In the genomic region with DNA sequence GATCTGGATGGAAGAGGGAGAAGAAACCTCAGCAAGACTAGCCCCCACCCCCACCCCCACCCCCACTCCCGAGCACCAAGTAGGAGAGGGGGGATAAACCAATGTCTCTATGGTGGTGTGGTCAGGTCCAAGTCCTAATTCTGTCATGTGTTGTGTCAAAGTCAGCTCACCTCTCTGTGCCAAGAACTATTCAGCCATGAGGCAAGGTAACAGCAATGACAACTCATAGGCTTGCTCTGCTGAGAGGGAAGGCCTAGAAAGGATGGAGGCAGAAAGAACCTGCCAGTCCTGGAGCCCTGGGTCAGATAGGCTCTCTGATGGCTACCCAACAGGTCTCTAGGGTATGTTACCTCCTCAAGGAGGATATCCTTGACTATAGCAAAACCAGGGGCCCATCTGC, we compare ENCODE assay signal across 41 mouse cellular contexts. TPM values are rescaled to one million over a fixed set of nuclear protein-coding genes. Genes with fewer than 3 reads are reported as not detected.
DNase-seq lines count a peak whose midpoint lies in the region; ATAC-seq and TF ChIP-seq lines count a peak whose summit lies in the region.
"Had no signal": no experiment of that assay in that cellular context is flagged by ENCODE, and none has a peak within 500 bp of the region (broad histone marks: within the 10 kb centered on the region; RNA-seq: fewer than 3 reads in every experiment).

No protein-coding gene starts in this region.

- no peak overlapping the region for H3K4me3 ChIP-seq in heart, embryonic 12.5 days
- no peak overlapping the region for H3K4me3 ChIP-seq in heart, postnatal 0 days (ENCODE audit: low read depth, low read length)
- H3K4me3 ChIP-seq in lung, embryonic 15.5 days: no peak overlapping the region
- H3K4me3 ChIP-seq: embryonic facial prominence, embryonic 13.5 days; erythroblast, embryonic 14.5 days; hindbrain, embryonic 10.5 days; layer of hippocampus, adult 2 months; left cerebral cortex, adult 2 months; limb, embryonic 13.5 days; liver, embryonic 12.5 days; neural tube, embryonic 15.5 days; stomach, embryonic 15.5 days had no signal

- no peak overlapping the region; the same call in 1 of the 2 replicates for H3K9ac ChIP-seq in heart, embryonic 12.5 days
- H3K9ac ChIP-seq in heart, postnatal 0 days (replicated peaks; ENCODE audit: low read depth, low read length): no peak overlapping the region
- H3K9ac ChIP-seq in lung, embryonic 15.5 days: no peak overlapping the region
- H3K9ac ChIP-seq: embryonic facial prominence, embryonic 13.5 days; limb, embryonic 13.5 days; liver, embryonic 12.5 days; liver, postnatal 0 days; neural tube, embryonic 15.5 days; stomach, embryonic 15.5 days had no signal

- no peaks in the 10 kb centered on the region for H3K9me3 ChIP-seq in heart, embryonic 12.5 days (replicated peaks)
- H3K9me3 ChIP-seq in heart, postnatal 0 days (replicated peaks; ENCODE audit: control insufficient read depth, low read length): no peaks in the 10 kb centered on the region
- no peaks in the 10 kb centered on the region for H3K9me3 ChIP-seq in lung, embryonic 15.5 days
- H3K9me3 ChIP-seq: embryonic facial prominence, embryonic 13.5 days; hindbrain, embryonic 10.5 days; limb, embryonic 13.5 days; liver, embryonic 12.5 days; neural tube, embryonic 15.5 days; stomach, embryonic 15.5 days had no signal

- peaks cover 18% of the 10 kb centered on the region for H3K36me3 ChIP-seq in heart, embryonic 12.5 days
- H3K36me3 ChIP-seq in heart, postnatal 0 days (replicated peaks; ENCODE audit: control insufficient read depth, insufficient read depth, low read length): peaks cover 10% of the 10 kb centered on the region
- H3K36me3 ChIP-seq in lung, embryonic 15.5 days: no peaks in the 10 kb centered on the region
- H3K36me3 ChIP-seq: hindbrain, embryonic 10.5 days; liver, embryonic 12.5 days; stomach, embryonic 15.5 days had no signal

- H3K4me2 ChIP-seq in heart, embryonic 12.5 days: peak overlapping the region; percentile 47; the same call in 1 of the 2 replicates
- H3K4me2 ChIP-seq in heart, postnatal 0 days (ENCODE audit: low read depth, low read length): peak overlapping the region; percentile 9; the same call in 1 of the 2 replicates
- H3K4me2 ChIP-seq in lung, embryonic 15.5 days: no peak overlapping the region
- H3K4me2 ChIP-seq: embryonic facial prominence, embryonic 13.5 days; liver, embryonic 12.5 days; neural tube, embryonic 15.5 days; stomach, embryonic 15.5 days had no signal

- H3K27me3 ChIP-seq in heart, embryonic 12.5 days (replicated peaks): no peaks in the 10 kb centered on the region
- no peaks in the 10 kb centered on the region for H3K27me3 ChIP-seq in heart, postnatal 0 days (ENCODE audit: control insufficient read depth, insufficient read depth, low read length)
- H3K27me3 ChIP-seq in lung, embryonic 15.5 days: no peaks in the 10 kb centered on the region
- H3K27me3 ChIP-seq: embryonic facial prominence, embryonic 13.5 days; limb, embryonic 13.5 days; neural tube, embryonic 15.5 days; stomach, embryonic 15.5 days had no signal

- H3K27ac ChIP-seq in heart, embryonic 12.5 days (ENCODE audit: poor library complexity, severe bottlenecking): peak overlapping the region; percentile 95; the same call in 1 of the 2 replicates
- peak overlapping the region; percentile 92 for H3K27ac ChIP-seq in heart, postnatal 0 days (ENCODE audit: low read depth)
- H3K27ac ChIP-seq in lung, embryonic 15.5 days: peak overlapping the region; percentile 83; the same call in 1 of the 2 replicates
- H3K27ac ChIP-seq: hindbrain, embryonic 10.5 days; liver, embryonic 12.5 days; neural tube, embryonic 15.5 days had no signal

- TF ChIP-seq EP300 in heart, postnatal 0 days (IDR thresholded peaks at IDR 0.05; ENCODE audit: low read depth): no peak

- no peak for TF ChIP-seq CTCF in heart, postnatal 0 days (IDR thresholded peaks at IDR 0.05; ENCODE audit: low read depth)

- ATAC-seq in heart, embryonic 12.5 days (ENCODE audit: insufficient number of reproducible peaks, low FRiP score): no peak
- ATAC-seq in heart, postnatal 0 days (ENCODE audit: insufficient read depth, low read depth): no peak
- ATAC-seq in lung, embryonic 15.5 days (ENCODE audit: borderline replicate concordance, extremely low read depth, low FRiP score, low TSS enrichment): no peak
- ATAC-seq: activated CD4-positive, CD25-positive, alpha-beta regulatory T cell, adult 4 months; forebrain, embryonic 16.5 days; hindbrain, embryonic 16.5 days; liver, postnatal 0 days; lung, postnatal 0 days had no signal

- intact Hi-C loops in heart, postnatal 14 days (cut with DNase I): no loop called here

- 93% methylated on average over 1 of the region's 1 CpGs for WGBS in heart, embryonic 12.5 days
- WGBS in heart, postnatal 0 days: 68% methylated on average over 1 of the region's 1 CpGs
- 100% methylated on average over 1 of the region's 1 CpGs for WGBS in lung, embryonic 15.5 days

- H3K4me1 ChIP-seq in heart, embryonic 12.5 days (replicated peaks): peaks cover 98% of the 10 kb centered on the region
- H3K4me1 ChIP-seq in heart, postnatal 0 days (ENCODE audit: control insufficient read depth, insufficient read depth): peaks cover 89% of the 10 kb centered on the region
- peaks cover 63% of the 10 kb centered on the region for H3K4me1 ChIP-seq in lung, embryonic 15.5 days

- peak; percentile 9 for DNase-seq in cerebellum, adult 9-11 months
- DNase-seq in cerebellum, adult 9-10 months: no peak
- no peak for DNase-seq in heart, postnatal 14 days
- DNase-seq in heart, postnatal 0 days (ENCODE audit: low spot score): no peak
- DNase-seq in heart, adult 11 months: no peak
- DNase-seq in lung, postnatal 14 days: no peak
- DNase-seq: cerebellum, adult 8-10 months; embryo, embryonic 11 days; gastrocnemius, postnatal 10 days; liver, postnatal 0 days; midbrain, embryonic 14.5 days; retina, postnatal 1 day; right cerebral cortex, postnatal 14 days; thymus, postnatal 14 days had no signal

RNA-seq across cellular contexts. Expression of gene Rab11fip5, which starts 6.3 kb away (rescaled TPM):
- polyA plus RNA-seq in heart, embryonic 12.5 days (2016; fragmentation: Nextera tagmentation; extraction: Ambion mirVana): 42.0 and 42.6 TPM in 2 replicates
- total RNA-seq in heart, postnatal 14 days (2021): 10 to 100 TPM; 53.9 to 54.0 TPM
- 86.7 and 91.3 TPM in 2 replicates for total RNA-seq in heart, postnatal 0 days (2014; rRNA removed; ENCODE audit: low replicate concordance)
- 35.3 and 38.2 TPM in 2 replicates for polyA plus RNA-seq in heart, postnatal 0 days (2015; fragmentation: Nextera tagmentation; extraction: Ambion mirVana)
- polyA plus RNA-seq in lung, embryonic 15.5 days (2015; fragmentation: Nextera tagmentation; extraction: Ambion mirVana): 14.1 and 14.2 TPM in 2 replicates

RNA-seq across cellular contexts. Expression of gene Sfxn5, which starts 34.9 kb away (rescaled TPM):
- polyA plus RNA-seq in heart, embryonic 12.5 days (2016; fragmentation: Nextera tagmentation; extraction: Ambion mirVana): 2.9 and 3.9 TPM in 2 replicates
- 1 to 10 TPM; 3.9 to 5.7 TPM for total RNA-seq in heart, postnatal 14 days (2021)
- 4.8 and 9.5 TPM in 2 replicates for total RNA-seq in heart, postnatal 0 days (2014; rRNA removed; ENCODE audit: low replicate concordance)
- 2.2 and 2.7 TPM in 2 replicates for polyA plus RNA-seq in heart, postnatal 0 days (2015; fragmentation: Nextera tagmentation; extraction: Ambion mirVana)
- polyA plus RNA-seq in lung, embryonic 15.5 days (2015; fragmentation: Nextera tagmentation; extraction: Ambion mirVana): 7.7 TPM in 2 replicates

RNA-seq across cellular contexts. Expression of gene Noto, which starts 55.5 kb away (rescaled TPM):
- not detected in 2 replicates for polyA plus RNA-seq in heart, embryonic 12.5 days (2016; fragmentation: Nextera tagmentation; extraction: Ambion mirVana)
- not detected for total RNA-seq in heart, postnatal 14 days (2021)
- total RNA-seq in heart, postnatal 0 days (2014; rRNA removed; ENCODE audit: low replicate concordance): not detected in 2 replicates
- not detected in 2 replicates for polyA plus RNA-seq in heart, postnatal 0 days (2015; fragmentation: Nextera tagmentation; extraction: Ambion mirVana)
- 0.47 and 0.78 TPM in 2 replicates for polyA plus RNA-seq in lung, embryonic 15.5 days (2015; fragmentation: Nextera tagmentation; extraction: Ambion mirVana)
- total RNA-seq: adrenal gland, adult 2 months; adrenal gland, postnatal 36 days; CH12.LX; ES-E14; gastrocnemius, postnatal 10 days; layer of hippocampus, adult 2 months; layer of hippocampus, postnatal 14 days; left cerebral cortex, adult 2 months; left cerebral cortex, postnatal 25 days; monocyte, adult 5-6 weeks had no signal
- polyA plus RNA-seq: activated CD4-positive, CD25-positive, alpha-beta regulatory T cell, adult 4 months; adrenal gland, adult 2 months; C2C12; embryonic facial prominence, embryonic 13.5 days; erythroblast, embryonic 14.5 days; forebrain, embryonic 11.5 days; forebrain, embryonic 16.5 days; gonadal fat pad, adult 2 months; hindbrain, embryonic 10.5 days; hindbrain, embryonic 16.5 days; intestine, embryonic 14.5 days; limb, embryonic 13.5 days; liver, embryonic 12.5 days; liver, postnatal 0 days; midbrain, embryonic 14.5 days; neural tube, embryonic 15.5 days; small intestine, adult 2 months; stomach, embryonic 15.5 days had no signal
